Mouse (Mus musculus) forebrain, embryonic 16.5 days (tissue): Measurements from ENCODE around the gene Tm9sf2. TPM values are rescaled to one million over a fixed set of nuclear protein-coding genes. Genes with fewer than 3 reads are reported as not detected.

Experiments
- ATAC-seq: fragments of 200-750 bp; cut with Nextera tagmentation; 2 replicates; pipeline ENCODE4 v1.8.0; 2017; ENCODE audit warnings: mild to moderate bottlenecking, moderate library complexity
- H3K27ac ChIP-seq: fragments of 300-500 bp; sonication (generic); 2 replicates; pipeline ENCODE4 v1.5.1; 2014; ENCODE audit warnings: low read length, control low read depth
- H3K27me3 ChIP-seq: fragments of 300-500 bp; sonication (generic); replicated peaks from 2 replicates; pipeline ENCODE4 v1.6.1; 2014; ENCODE audit warnings: low read length; ENCODE audit not compliant: control insufficient read depth, insufficient read depth
- H3K36me3 ChIP-seq: fragments of 300-500 bp; sonication (generic); 2 replicates; pipeline ENCODE4 v1.6.1; 2014; ENCODE audit not compliant: control insufficient read depth, insufficient read depth
- H3K4me1 ChIP-seq: fragments of 300-500 bp; sonication (generic); replicated peaks from 2 replicates; pipeline ENCODE4 v1.6.1; 2014; ENCODE audit warnings: low read length; ENCODE audit not compliant: control insufficient read depth, insufficient read depth
- H3K4me2 ChIP-seq: fragments of 300-500 bp; sonication (generic); 2 replicates; pipeline ENCODE4 v1.6.1; 2014; ENCODE audit warnings: mild to moderate bottlenecking, low read length, control low read depth
- H3K4me3 ChIP-seq: fragments of 300-500 bp; sonication (generic); replicated peaks from 2 replicates; pipeline ENCODE4 v1.5.1; 2014; ENCODE audit warnings: mild to moderate bottlenecking, low read length, control low read depth
- H3K9ac ChIP-seq: fragments of 300-500 bp; sonication (generic); replicated peaks from 2 replicates; pipeline ENCODE4 v1.6.1; 2014; ENCODE audit warnings: low read depth, low read length, control low read depth
- H3K9me3 ChIP-seq: fragments of 300-500 bp; sonication (generic); 2 replicates; pipeline ENCODE4 v1.6.1; 2016; ENCODE audit warnings: low read length; ENCODE audit not compliant: control insufficient read depth
- WGBS: fragments of 180-500 bp; shearing (Covaris S2); extraction: QIAGEN DNeasy Blood & Tissue Kit; methylation state at CpG from one replicate; pipeline ENCODE4 v1.1.7; 2014; 5-methylcytosine and 5-hydroxymethylcytosine counted together
- polyA plus RNA-seq: library from polyadenylated mRNA; unstranded; fragments of >200 nt; fragmentation: Nextera tagmentation; extraction: Ambion mirVana; gene quantifications from 2 replicates; pipeline ENCODE4 v1.2.1, GENCODE M21; 2015

Tm9sf2 gene
- polyA plus RNA-seq, 1 experiment from 2014 or later = 114 TPM

- no peak for ATAC-seq
These were observed 4.8 kb downstream of the Tm9sf2 start for GRCm38 (mm10) chr14:122111681-122112080.

DNA sequence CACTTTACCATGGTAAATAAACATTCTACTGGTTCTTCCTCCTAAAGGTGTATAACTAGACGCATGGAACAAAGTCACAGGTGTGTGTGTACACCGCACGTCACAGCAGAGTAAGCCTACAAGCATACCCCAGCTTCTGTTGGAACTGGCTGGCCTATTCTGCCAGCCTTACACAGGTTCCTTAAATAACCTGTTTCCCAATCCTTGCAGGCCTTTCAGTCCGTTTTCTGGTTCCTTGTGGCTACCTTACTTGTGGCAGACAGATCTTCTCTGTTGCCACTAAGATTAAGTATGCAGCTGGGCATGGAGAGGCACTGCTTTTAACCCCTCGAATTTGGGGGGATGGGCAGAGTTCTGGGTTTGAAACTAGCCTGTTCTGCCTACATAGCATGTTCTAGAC, 5.5 kb downstream of the Tm9sf2 start:
- ATAC-seq = no peak
- Histone ChIP-seq H3K9me3 (no peaks in the 10 kb centered on the region), H3K4me3 (no peak overlapping the region), H3K4me2 (no peak overlapping the region), H3K27ac (no peak overlapping the region), H3K36me3 (no peaks in the 10 kb centered on the region), H3K4me1 (peaks cover 18% of the 10 kb centered on the region), H3K9ac (no peak overlapping the region), H3K27me3 (no peaks in the 10 kb centered on the region)
- WGBS = 90% methylated on average over 5 of the region's 5 CpGs

More at GRCm38 (mm10) chr14:122111681-122112080, 4.8 kb downstream of the Tm9sf2 start:
- Histone ChIP-seq H3K9me3 (no peaks in the 10 kb centered on the region), H3K36me3 (no peaks in the 10 kb centered on the region), H3K4me3 (no peak overlapping the region), H3K4me1 (peaks cover 18% of the 10 kb centered on the region), H3K27me3 (no peaks in the 10 kb centered on the region), H3K4me2 (no peak overlapping the region), H3K9ac (no peak overlapping the region), H3K27ac (no peak overlapping the region)
- WGBS = 97% methylated on average over 2 of the region's 2 CpGs

DNA sequence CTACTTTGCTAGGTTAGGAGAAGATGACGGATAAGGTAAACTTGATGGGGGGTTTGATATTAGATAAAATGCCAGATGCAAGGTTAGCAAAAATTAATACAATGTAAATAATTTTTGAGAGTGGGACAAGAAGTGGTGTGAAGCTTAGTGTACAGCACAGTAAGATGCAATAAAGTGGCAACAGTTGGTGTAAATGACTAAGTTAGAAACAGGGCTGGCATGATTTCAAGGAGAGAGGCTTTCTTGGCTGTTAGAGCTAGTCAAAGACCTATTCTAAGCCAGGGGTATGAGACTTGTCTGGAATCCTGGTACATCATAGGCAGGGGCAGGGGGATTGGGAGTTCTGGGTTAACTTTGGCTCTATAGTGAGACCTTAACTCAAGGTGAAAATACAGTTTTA, 9.4 kb downstream of the Tm9sf2 start:
- 91% methylated on average over 1 of the region's 1 CpGs for WGBS
- Histone ChIP-seq H3K27me3 (no peaks in the 10 kb centered on the region), H3K4me3 (no peak overlapping the region), H3K36me3 (no peaks in the 10 kb centered on the region), H3K9ac (no peak overlapping the region), H3K4me2 (no peak overlapping the region), H3K9me3 (no peaks in the 10 kb centered on the region), H3K4me1 (no peaks in the 10 kb centered on the region), H3K27ac (no peak overlapping the region)
- no peak for ATAC-seq

- Histone ChIP-seq H3K4me2 (no peak overlapping the region), H3K36me3 (peaks cover 3% of the 10 kb centered on the region), H3K9me3 (no peaks in the 10 kb centered on the region), H3K27me3 (no peaks in the 10 kb centered on the region), H3K4me3 (no peak overlapping the region), H3K9ac (no peak overlapping the region), H3K4me1 (no peaks in the 10 kb centered on the region), H3K27ac (no peak overlapping the region)
- ATAC-seq = no peak
- WGBS = 79% methylated on average over 5 of the region's 5 CpGs
These were observed 23.4 kb downstream of the Tm9sf2 start for GRCm38 (mm10) chr14:122130111-122130797.

GRCm38 (mm10) chr14:122131644-122132043, 24.8 kb downstream of the Tm9sf2 start:
- WGBS = 70% methylated on average over 2 of the region's 2 CpGs
- no peak overlapping the region for H3K4me3 ChIP-seq
- no peak for ATAC-seq

GRCm38 (mm10) chr14:122136368-122136928, 29.6 kb downstream of the Tm9sf2 start:
- 95% methylated on average over 3 of the region's 3 CpGs for WGBS
- no peaks in the 10 kb centered on the region for H3K27me3 ChIP-seq
- no peaks in the 10 kb centered on the region for H3K9me3 ChIP-seq
- no peak for ATAC-seq
- H3K4me1 ChIP-seq = no peaks in the 10 kb centered on the region
- H3K4me2 ChIP-seq = no peak overlapping the region
- peaks cover 13% of the 10 kb centered on the region for H3K36me3 ChIP-seq
- H3K27ac ChIP-seq = no peak overlapping the region
- H3K9ac ChIP-seq = no peak overlapping the region
- no peak overlapping the region for H3K4me3 ChIP-seq

More at GRCm38 (mm10) chr14:122131644-122132043, 24.8 kb downstream of the Tm9sf2 start:
- H3K36me3 ChIP-seq = peaks cover 3% of the 10 kb centered on the region
- H3K9ac ChIP-seq = no peak overlapping the region
- no peak overlapping the region for H3K27ac ChIP-seq
- no peaks in the 10 kb centered on the region for H3K4me1 ChIP-seq
- H3K9me3 ChIP-seq = no peaks in the 10 kb centered on the region
- H3K4me2 ChIP-seq = no peak overlapping the region
- no peaks in the 10 kb centered on the region for H3K27me3 ChIP-seq

GRCm38 (mm10) chr14:122137234-122137633, 30.4 kb downstream of the Tm9sf2 start:
- Histone ChIP-seq H3K4me2 (no peak overlapping the region), H3K27ac (no peak overlapping the region), H3K4me1 (no peaks in the 10 kb centered on the region), H3K36me3 (peaks cover 13% of the 10 kb centered on the region), H3K9me3 (no peaks in the 10 kb centered on the region), H3K27me3 (no peaks in the 10 kb centered on the region), H3K4me3 (no peak overlapping the region), H3K9ac (no peak overlapping the region)
- ATAC-seq = no peak
- 95% methylated on average over 7 of the region's 7 CpGs for WGBS

- Histone ChIP-seq H3K4me1 (no peaks in the 10 kb centered on the region), H3K36me3 (peaks cover 20% of the 10 kb centered on the region), H3K9ac (no peak overlapping the region), H3K9me3 (no peaks in the 10 kb centered on the region), H3K4me2 (no peak overlapping the region), H3K4me3 (no peak overlapping the region), H3K27me3 (no peaks in the 10 kb centered on the region), H3K27ac (no peak overlapping the region)
- no peak for ATAC-seq
- 59% methylated on average over 1 of the region's 1 CpGs for WGBS
These were observed 33.3 kb downstream of the Tm9sf2 start for GRCm38 (mm10) chr14:122140126-122140525.

GRCm38 (mm10) chr14:122143585-122144269, 36.9 kb downstream of the Tm9sf2 start:
- Histone ChIP-seq H3K27ac (no peak overlapping the region), H3K9me3 (no peaks in the 10 kb centered on the region), H3K4me1 (no peaks in the 10 kb centered on the region), H3K36me3 (peaks cover 26% of the 10 kb centered on the region), H3K4me2 (no peak overlapping the region), H3K27me3 (no peaks in the 10 kb centered on the region), H3K4me3 (no peak overlapping the region), H3K9ac (no peak overlapping the region)
- 92% methylated on average over 4 of the region's 4 CpGs for WGBS
- ATAC-seq = no peak
